Mouse (Mus musculus) testis, adult 2 months (tissue): Measurements from ENCODE around the gene Angpt4.

Experiments used
- CTCF ChIP-seq: fragments of 200-500 bp; IDR thresholded peaks from 2 replicates; pipeline ENCODE4 v1.5.1; 2012; ENCODE audit warnings: low read depth, mild to moderate bottlenecking, inconsistent platforms, low read length, moderate library complexity; ENCODE audit not compliant: control insufficient read depth, insufficient read depth, insufficient replicate concordance
- POLR2A ChIP-seq: fragments of 200-500 bp; IDR thresholded peaks from 2 replicates; pipeline ENCODE4 v1.6.1; 2012; ENCODE audit warnings: low read depth, mild to moderate bottlenecking, inconsistent platforms, low read length, moderate library complexity; ENCODE audit not compliant: control insufficient read depth

DNA sequence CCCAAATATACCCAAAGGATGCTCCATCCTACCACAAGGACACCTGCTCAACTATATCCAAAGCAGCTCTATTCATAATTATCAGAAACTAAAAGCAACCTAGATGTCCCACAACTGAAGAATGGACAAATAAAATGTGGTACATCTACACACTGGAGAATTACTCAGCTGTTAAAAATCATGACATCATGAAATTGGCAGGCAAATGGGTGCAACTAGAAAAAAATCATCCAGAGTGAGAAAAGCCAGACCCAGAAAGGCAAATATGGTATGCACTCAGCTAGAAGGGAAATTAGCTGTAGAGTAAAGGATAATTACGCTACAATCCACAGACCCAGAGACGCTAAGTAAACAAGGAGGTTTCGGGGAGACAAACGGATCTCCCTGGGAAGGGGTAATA lies 10.2 kb upstream of the Angpt4 start:
- TF ChIP-seq CTCF (no peak), POLR2A (no peak)
